Mouse (Mus musculus) forebrain, postnatal 0 days (tissue): ENCODE measurements around the gene Cbr3. TPM values are rescaled to one million over a fixed set of nuclear protein-coding genes. Genes with fewer than 3 reads are reported as not detected.
A peak's percentile ranks its signal among the peaks of the same experiment; 100 is the strongest.

ENCODE experiments used
- ATAC-seq: fragments of 200-750 bp; cut with Nextera tagmentation; 2 replicates; pipeline ENCODE4 v1.8.0; 2017; ENCODE audit warnings: mild to moderate bottlenecking, moderate library complexity
- DNase-seq: peaks from one replicate; pipeline ENCODE4 v3.0.0-alpha.2; 2015
- H3K27ac ChIP-seq: fragments of 300-500 bp; sonication (generic); 2 replicates; pipeline ENCODE4 v1.5.1; 2014; ENCODE audit warnings: low read depth, mild to moderate bottlenecking, antibody characterized with exemption, low read length, moderate library complexity, mixed read lengths
- H3K27me3 ChIP-seq: fragments of 300-500 bp; sonication (generic); 2 replicates; pipeline ENCODE4 v1.6.1; 2014; ENCODE audit warnings: mild to moderate bottlenecking, low read length, mixed read lengths; ENCODE audit not compliant: insufficient read depth
- H3K36me3 ChIP-seq: fragments of 300-500 bp; sonication (generic); 2 replicates; pipeline ENCODE4 v1.6.1; 2014; ENCODE audit warnings: mild to moderate bottlenecking, moderate library complexity; ENCODE audit not compliant: insufficient read depth
- H3K4me1 ChIP-seq: fragments of 300-500 bp; sonication (generic); 2 replicates; pipeline ENCODE4 v1.6.1; 2014; ENCODE audit warnings: antibody characterized with exemption; ENCODE audit not compliant: insufficient read depth
- H3K4me2 ChIP-seq: fragments of 300-500 bp; sonication (generic); 2 replicates; pipeline ENCODE4 v1.6.1; 2014; ENCODE audit warnings: low read depth, mild to moderate bottlenecking, moderate library complexity
- H3K4me3 ChIP-seq: fragments of 300-500 bp; sonication (generic); 2 replicates; pipeline ENCODE4 v1.5.1; 2014; ENCODE audit warnings: low read depth, low read length, mixed read lengths
- H3K9ac ChIP-seq: fragments of 300-500 bp; sonication (generic); 2 replicates; pipeline ENCODE4 v1.6.1; 2014; ENCODE audit warnings: mild to moderate bottlenecking
- H3K9me3 ChIP-seq: fragments of 300-500 bp; sonication (generic); 2 replicates; pipeline ENCODE4 v1.6.1; 2016; ENCODE audit warnings: low read length
- CTCF ChIP-seq: sonication (generic); IDR thresholded peaks from 2 replicates; pipeline ENCODE4 v1.5.1; 2016; ENCODE audit warnings: antibody characterized with exemption, control low read depth, low read depth
- WGBS: fragments of 180-500 bp; shearing (Covaris S2); extraction: QIAGEN DNeasy Blood & Tissue Kit; methylation state at CpG from one replicate; pipeline ENCODE4 v1.1.7; 2014; 5-methylcytosine and 5-hydroxymethylcytosine counted together
- polyA plus RNA-seq: library from polyadenylated mRNA; unstranded; fragments of >200 nt; fragmentation: Nextera tagmentation; extraction: Ambion mirVana; gene quantifications from 2 replicates; pipeline ENCODE4 v1.2.1, GENCODE M21; 2015
- total RNA-seq: library from RNA; depleted of rRNA; stranded (reverse); fragments of >200 nt; gene quantifications from 2 replicates; pipeline ENCODE4 v1.2.3, GENCODE M21; 2014

Gene Cbr3
- total and polyA plus RNA-seq, 2 experiments from 2014 or later = 1.9 to 5.0 TPM

DNA sequence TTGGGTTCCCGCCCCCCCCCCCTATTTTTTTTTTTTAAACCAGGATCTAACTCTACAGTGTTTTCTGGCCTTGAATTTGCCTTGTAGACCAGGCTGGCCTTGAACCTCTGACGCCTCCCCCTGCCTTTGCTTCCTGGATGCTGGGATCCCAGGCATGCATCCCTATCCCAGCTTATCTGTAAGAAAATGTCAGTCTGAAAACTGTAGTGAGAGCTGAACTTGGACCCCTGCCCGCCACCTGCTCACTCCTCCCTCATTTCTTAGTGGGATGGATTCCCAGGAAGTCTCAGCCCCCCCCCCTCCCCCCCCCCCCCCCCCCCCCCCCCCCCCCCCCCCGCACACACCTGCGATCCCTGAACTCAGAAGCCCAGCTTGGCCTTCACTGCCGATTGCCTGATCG lies 3.4 kb downstream of the Cbr3 start:
- Histone ChIP-seq H3K9me3 (no peaks in the 10 kb centered on the region), H3K4me1 (peaks cover 5% of the 10 kb centered on the region; the same call in 1 of the 2 replicates), H3K27ac (no peak overlapping the region), H3K9ac (no peak overlapping the region), H3K36me3 (no peaks in the 10 kb centered on the region), H3K4me3 (no peak overlapping the region), H3K27me3 (peaks cover 30% of the 10 kb centered on the region), H3K4me2 (no peak overlapping the region)
- TF ChIP-seq CTCF = no peak
- 89% methylated on average over 5 of the region's 7 CpGs for WGBS
- DNase-seq (no peak), ATAC-seq (no peak)

- no peaks in the 10 kb centered on the region for H3K9me3 ChIP-seq
- no peak overlapping the region for H3K27ac ChIP-seq
- no peak overlapping the region for H3K4me2 ChIP-seq
- ATAC-seq = no peak
- peak; percentile 56 for DNase-seq
- peak; percentile 57 for TF ChIP-seq CTCF
- H3K4me3 ChIP-seq = no peak overlapping the region
- peaks cover 5% of the 10 kb centered on the region; the same call in 1 of the 2 replicates for H3K4me1 ChIP-seq
- no peak overlapping the region for H3K9ac ChIP-seq
- 46% methylated on average over 5 of the region's 5 CpGs for WGBS
- peaks cover 25% of the 10 kb centered on the region for H3K27me3 ChIP-seq
- H3K36me3 ChIP-seq = no peaks in the 10 kb centered on the region
Measured at GRCm38 (mm10) chr16:93686945-93687344, 3.9 kb downstream of the Cbr3 start.

- Histone ChIP-seq H3K4me2 (no peak overlapping the region), H3K27ac (no peak overlapping the region), H3K27me3 (no peaks in the 10 kb centered on the region), H3K4me3 (no peak overlapping the region), H3K4me1 (no peaks in the 10 kb centered on the region), H3K9ac (no peak overlapping the region), H3K9me3 (no peaks in the 10 kb centered on the region), H3K36me3 (no peaks in the 10 kb centered on the region)
- ATAC-seq (no peak), DNase-seq (no peak)
- WGBS = 82% methylated on average over 6 of the region's 6 CpGs
- no peak for TF ChIP-seq CTCF
Measured at GRCm38 (mm10) chr16:93691206-93691841, 8.3 kb downstream of the Cbr3 start.

GRCm38 (mm10) chr16:93692744-93693143 lies 9.7 kb downstream of the Cbr3 start:
- Histone ChIP-seq H3K36me3 (no peaks in the 10 kb centered on the region), H3K4me1 (no peaks in the 10 kb centered on the region), H3K4me2 (no peak overlapping the region), H3K9ac (no peak overlapping the region), H3K4me3 (no peak overlapping the region), H3K27me3 (no peaks in the 10 kb centered on the region), H3K9me3 (no peaks in the 10 kb centered on the region), H3K27ac (no peak overlapping the region)
- ATAC-seq (no peak), DNase-seq (no peak)
- 70% methylated on average over 2 of the region's 2 CpGs for WGBS
- TF ChIP-seq CTCF = no peak

DNA sequence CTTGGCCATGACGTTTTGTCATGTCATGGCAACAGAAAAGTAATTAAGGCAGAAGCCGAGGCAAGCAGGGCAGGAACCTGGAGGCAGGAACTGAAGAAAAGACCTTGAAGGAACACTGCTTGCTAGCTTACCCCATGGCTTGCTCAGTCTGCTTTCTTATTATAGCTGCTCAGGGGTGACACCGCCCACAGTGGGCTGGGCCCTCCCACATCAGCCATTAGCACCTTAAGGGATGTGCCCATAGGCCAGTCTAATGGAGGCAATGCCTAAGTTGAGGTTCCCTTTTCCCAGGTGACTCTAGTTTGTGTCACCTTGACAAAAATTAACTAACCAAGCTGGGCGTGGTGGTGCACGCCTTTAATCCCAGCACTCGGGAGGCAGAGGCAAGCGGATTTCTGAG lies 24.1 kb downstream of the Cbr3 start:
- Histone ChIP-seq H3K4me2 (no peak overlapping the region), H3K9ac (no peak overlapping the region), H3K36me3 (no peaks in the 10 kb centered on the region), H3K4me3 (no peak overlapping the region), H3K4me1 (no peaks in the 10 kb centered on the region), H3K27me3 (no peaks in the 10 kb centered on the region), H3K9me3 (no peaks in the 10 kb centered on the region), H3K27ac (no peak overlapping the region)
- no peak for ATAC-seq
- WGBS = 85% methylated on average over 7 of the region's 7 CpGs
- TF ChIP-seq CTCF = no peak
- DNase-seq = no peak

DNA sequence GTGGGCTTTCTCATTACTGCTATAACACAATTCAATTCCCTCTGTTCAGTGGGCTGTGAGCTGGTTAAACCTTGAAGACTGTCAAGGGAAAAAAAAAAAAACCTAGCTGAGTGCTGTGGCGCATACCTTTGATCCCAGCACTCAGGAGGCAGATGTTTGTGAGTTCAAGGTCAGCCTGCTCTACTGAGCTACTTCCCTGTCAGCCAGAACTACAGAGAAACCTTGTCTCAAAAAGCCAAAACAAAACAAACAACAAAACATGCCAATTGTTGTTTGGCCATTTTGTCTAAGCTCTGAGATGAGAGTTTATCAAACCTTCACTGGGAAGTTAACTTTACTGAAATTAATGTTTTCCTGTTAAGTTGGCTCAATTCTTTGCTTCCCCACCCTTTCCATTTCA lies 26.2 kb downstream of the Cbr3 start:
- no peaks in the 10 kb centered on the region for H3K36me3 ChIP-seq
- no peak for ATAC-seq
- H3K4me3 ChIP-seq = no peak overlapping the region
- no peaks in the 10 kb centered on the region for H3K9me3 ChIP-seq
- no peak for TF ChIP-seq CTCF
- peaks cover 6% of the 10 kb centered on the region for H3K4me1 ChIP-seq
- no peaks in the 10 kb centered on the region for H3K27me3 ChIP-seq
- no peak overlapping the region for H3K9ac ChIP-seq
- WGBS = 80% methylated on average over 1 of the region's 1 CpGs
- no peak for DNase-seq
- H3K27ac ChIP-seq = no peak overlapping the region
- H3K4me2 ChIP-seq = no peak overlapping the region

GRCm38 (mm10) chr16:93710924-93711323 lies 27.9 kb downstream of the Cbr3 start:
- H3K9ac ChIP-seq = peak overlapping the region; percentile 86
- ATAC-seq = peak; percentile 45

More at GRCm38 (mm10) chr16:93710924-93711323, 27.9 kb downstream of the Cbr3 start:
- Histone ChIP-seq H3K4me1 (peaks cover 6% of the 10 kb centered on the region), H3K36me3 (peaks cover 5% of the 10 kb centered on the region; the same call in 1 of the 2 replicates), H3K27ac (0 out of 2 replicates have a peak overlapping the region, but pooled peaks have one; percentile 10), H3K27me3 (no peaks in the 10 kb centered on the region), H3K9me3 (no peaks in the 10 kb centered on the region), H3K4me2 (peak overlapping the region; percentile 72), H3K4me3 (peak overlapping the region; percentile 82)
- peak; percentile 89 for DNase-seq
- WGBS = under 1% methylated on average over 11 of the region's 11 CpGs
- TF ChIP-seq CTCF = peak; percentile 76
